15 mouse cellular contexts compared by ENCODE assay signal in genomic region chr3:101605721-101606120, GRCm38 (mm10). TPM values are rescaled to one million over a fixed set of nuclear protein-coding genes. Genes with fewer than 3 reads are reported as not detected.
DNase-seq lines count a peak whose midpoint lies in the region; ATAC-seq lines count a peak whose summit lies in the region.
"Had no signal": no experiment of that assay in that cellular context is flagged by ENCODE, and none has a peak within 500 bp of the region (broad histone marks: within the 10 kb centered on the region; RNA-seq: fewer than 3 reads in every experiment).

No protein-coding gene starts in this region.

- peaks cover 12% of the 10 kb centered on the region; the same call in 1 of the 2 replicates for H3K27me3 ChIP-seq in forebrain, embryonic 13.5 days
- H3K27me3 ChIP-seq in forebrain, embryonic 15.5 days = no peaks in the 10 kb centered on the region
- H3K27me3 ChIP-seq in kidney, embryonic 15.5 days = 0 out of 2 replicates have a peak, but pooled peaks cover 4% of the 10 kb centered on the region
- H3K27me3 ChIP-seq in kidney, embryonic 14.5 days (ENCODE audit: control insufficient read depth, insufficient read depth, low read length) = no peaks in the 10 kb centered on the region
- H3K27me3 ChIP-seq: neural tube, embryonic 12.5 days had no signal

- H3K36me3 ChIP-seq in forebrain, embryonic 13.5 days (ENCODE audit: poor library complexity, severe bottlenecking) = no peaks in the 10 kb centered on the region
- no peaks in the 10 kb centered on the region for H3K36me3 ChIP-seq in forebrain, embryonic 15.5 days
- H3K36me3 ChIP-seq in kidney, embryonic 15.5 days = no peaks in the 10 kb centered on the region
- H3K36me3 ChIP-seq in kidney, embryonic 14.5 days (ENCODE audit: control insufficient read depth, insufficient read depth, low read length) = no peaks in the 10 kb centered on the region
- H3K36me3 ChIP-seq: liver, embryonic 15.5 days; neural tube, embryonic 12.5 days had no signal

- no peak overlapping the region for H3K27ac ChIP-seq in forebrain, embryonic 13.5 days
- no peak overlapping the region for H3K27ac ChIP-seq in forebrain, embryonic 15.5 days (replicated peaks)
- H3K27ac ChIP-seq in kidney, embryonic 15.5 days = no peak overlapping the region
- no peak overlapping the region for H3K27ac ChIP-seq in kidney, embryonic 14.5 days (ENCODE audit: low read depth, low read length)
- H3K27ac ChIP-seq: liver, embryonic 15.5 days; stomach, postnatal 0 days had no signal

- H3K4me2 ChIP-seq in forebrain, embryonic 13.5 days = 0 out of 2 replicates have a peak overlapping the region, but pooled peaks have one; percentile 83
- H3K4me2 ChIP-seq in forebrain, embryonic 15.5 days (replicated peaks) = no peak overlapping the region
- 0 out of 2 replicates have a peak overlapping the region, but pooled peaks have one; percentile 89 for H3K4me2 ChIP-seq in kidney, embryonic 15.5 days
- no peak overlapping the region for H3K4me2 ChIP-seq in kidney, embryonic 14.5 days (replicated peaks; ENCODE audit: low read depth, low read length)

- peaks cover 47% of the 10 kb centered on the region for H3K4me1 ChIP-seq in forebrain, embryonic 13.5 days
- H3K4me1 ChIP-seq in forebrain, embryonic 15.5 days = peaks cover 39% of the 10 kb centered on the region
- peaks cover 37% of the 10 kb centered on the region for H3K4me1 ChIP-seq in kidney, embryonic 15.5 days
- peaks cover 27% of the 10 kb centered on the region for H3K4me1 ChIP-seq in kidney, embryonic 14.5 days (ENCODE audit: control insufficient read depth, insufficient read depth, low read length)

- no peak overlapping the region for H3K9ac ChIP-seq in forebrain, embryonic 13.5 days
- no peak overlapping the region for H3K9ac ChIP-seq in forebrain, embryonic 15.5 days (replicated peaks)
- H3K9ac ChIP-seq in kidney, embryonic 15.5 days = no peak overlapping the region
- no peak overlapping the region for H3K9ac ChIP-seq in kidney, embryonic 14.5 days (ENCODE audit: low read depth, low read length)
- H3K9ac ChIP-seq: liver, embryonic 15.5 days had no signal

- 75% methylated on average over 2 of the region's 2 CpGs for WGBS in forebrain, embryonic 13.5 days
- WGBS in forebrain, embryonic 15.5 days = 70% methylated on average over 2 of the region's 2 CpGs
- WGBS in kidney, embryonic 15.5 days = 57% methylated on average over 2 of the region's 2 CpGs
- WGBS in kidney, embryonic 14.5 days = 51% methylated on average over 2 of the region's 2 CpGs

- H3K4me3 ChIP-seq in forebrain, embryonic 13.5 days = no peak overlapping the region
- H3K4me3 ChIP-seq in forebrain, embryonic 15.5 days = no peak overlapping the region
- no peak overlapping the region for H3K4me3 ChIP-seq in kidney, embryonic 15.5 days (replicated peaks)
- H3K4me3 ChIP-seq in kidney, embryonic 14.5 days (ENCODE audit: low read length) = no peak overlapping the region

- no peaks in the 10 kb centered on the region for H3K9me3 ChIP-seq in forebrain, embryonic 13.5 days (replicated peaks)
- H3K9me3 ChIP-seq in forebrain, embryonic 15.5 days = no peaks in the 10 kb centered on the region
- H3K9me3 ChIP-seq in kidney, embryonic 15.5 days (replicated peaks) = no peaks in the 10 kb centered on the region
- no peaks in the 10 kb centered on the region for H3K9me3 ChIP-seq in kidney, embryonic 14.5 days (ENCODE audit: control insufficient read depth, low read length)
- H3K9me3 ChIP-seq: liver, embryonic 15.5 days; neural tube, embryonic 12.5 days had no signal

- peak; percentile 61 for DNase-seq in CD4-positive helper T cell, adult 2 months (ENCODE audit: low read depth, low spot score)
- peak; percentile 83 for DNase-seq in induced T-regulatory cell, adult 2 months (ENCODE audit: low read depth)
- DNase-seq in urinary bladder, postnatal 25 days (ENCODE audit: low spot score) = no peak
- no peak for DNase-seq in lung, postnatal 14 days
- DNase-seq: left cerebral cortex, postnatal 4 days; right cerebral cortex, postnatal 25 days; thymus, postnatal 25 days had no signal

- no peak for ATAC-seq in forebrain, embryonic 13.5 days
- no peak for ATAC-seq in forebrain, embryonic 15.5 days (replicated peaks)
- ATAC-seq in kidney, embryonic 15.5 days (replicated peaks; ENCODE audit: low FRiP score) = no peak
- ATAC-seq in kidney, embryonic 14.5 days (ENCODE audit: low FRiP score, low TSS enrichment) = no peak
- ATAC-seq: lung, postnatal 0 days had no signal

RNA-seq across cellular contexts. Expression of gene Atp1a1, which starts 1.2 kb away (rescaled TPM):
- 32.5 and 34.0 TPM in 2 replicates for polyA plus RNA-seq in forebrain, embryonic 13.5 days (2015; fragmentation: Nextera tagmentation; extraction: Ambion mirVana)
- polyA plus RNA-seq in forebrain, embryonic 15.5 days (2015; fragmentation: Nextera tagmentation; extraction: Ambion mirVana) = 39.7 and 43.7 TPM in 2 replicates
- polyA plus RNA-seq in kidney, embryonic 15.5 days (2015; fragmentation: Nextera tagmentation; extraction: Ambion mirVana) = 220 and 247 TPM in 2 replicates
- polyA plus RNA-seq in kidney, embryonic 14.5 days (2014; fragmentation: Nextera tagmentation; extraction: Ambion mirVana) = 166 and 280 TPM in 2 replicates

Comparison
In these comparisons a context has a peak if more than half of its experiments do, and no peak if none do; other contexts are left out.
1. H3K4me2 ChIP-seq: peak in forebrain, embryonic 13.5 days (single experiment) and kidney, embryonic 15.5 days (single experiment); none in forebrain, embryonic 15.5 days (single experiment) and kidney, embryonic 14.5 days (single experiment).
2. DNase-seq: peak in CD4-positive helper T cell, adult 2 months (single experiment) and induced T-regulatory cell, adult 2 months (single experiment); none in urinary bladder, postnatal 25 days (single experiment) and lung, postnatal 14 days (single experiment).